Mouse (Mus musculus) heart, adult 2 months (tissue): ENCODE data around the gene Arhgap8. TPM values are rescaled to one million over a fixed set of nuclear protein-coding genes. Genes with fewer than 3 reads are reported as not detected.
"Not testable (repeated sequence)": the region's sequence is repeated elsewhere in the genome, so short reads cannot be mapped to it uniquely, and the experiment has no call there.

Source experiments
- DNase-seq, 2 experiments: peaks; one replicate each; pipeline ENCODE4 v3.0.0; 2021
- H3K27ac ChIP-seq: fragments of 200-600 bp; 2 replicates; pipeline ENCODE4 v1.8.1; 2022
- H3K27me3 ChIP-seq: fragments of 200-500 bp; 2 replicates; pipeline ENCODE4 v1.6.1; 2012; ENCODE audit warnings: mild to moderate bottlenecking, low read length, inconsistent platforms, mixed read lengths; ENCODE audit not compliant: control insufficient read depth, insufficient read depth
- H3K36me3 ChIP-seq: fragments of 200-500 bp; 2 replicates; pipeline ENCODE4 v1.6.1; 2012; ENCODE audit warnings: low read length, inconsistent platforms; ENCODE audit not compliant: control insufficient read depth, insufficient read depth
- H3K4me1 ChIP-seq: fragments of 200-500 bp; 2 replicates; pipeline ENCODE4 v1.6.1; 2011; ENCODE audit warnings: low read length; ENCODE audit not compliant: control insufficient read depth, insufficient read depth
- H3K4me3 ChIP-seq: fragments of 200-600 bp; 2 replicates; pipeline ENCODE4 v1.8.1; 2022
- H3K79me2 ChIP-seq: fragments of 200-500 bp; replicated peaks from 2 replicates; pipeline ENCODE4 v1.6.1; 2012; ENCODE audit warnings: mild to moderate bottlenecking, inconsistent platforms, low read length, moderate library complexity, mixed read lengths; ENCODE audit not compliant: control insufficient read depth, insufficient read depth
- H3K9ac ChIP-seq: fragments of 200-500 bp; 2 replicates; pipeline ENCODE4 v1.6.1; 2012; ENCODE audit warnings: low read depth, mild to moderate bottlenecking, control low read depth, inconsistent platforms, low read length, mixed read lengths
- CTCF ChIP-seq: fragments of 200-600 bp; IDR thresholded peaks from 2 replicates; pipeline ENCODE4 v1.8.1; 2022; ENCODE audit warnings: antibody characterized with exemption, mild to moderate bottlenecking, moderate library complexity
- EP300 ChIP-seq: fragments of 200-500 bp; IDR thresholded peaks from 2 replicates; pipeline ENCODE4 v1.6.1; 2011; ENCODE audit warnings: low read depth, low read length, control low read depth; ENCODE audit not compliant: insufficient read depth
- POLR2A ChIP-seq: fragments of 200-500 bp; IDR thresholded peaks from 2 replicates; pipeline ENCODE4 v1.6.1; 2011; ENCODE audit warnings: mild to moderate bottlenecking, low read depth, low read length, control low read depth; ENCODE audit not compliant: insufficient read depth
- WGBS: fragments of 180-500 bp; shearing (Covaris S2); methylation state at CpG from one replicate; pipeline ENCODE4 v1.1.7; 2018; 5-methylcytosine and 5-hydroxymethylcytosine counted together
- intact Hi-C: fragments of 180-260 bp; cut with DNase I; formaldehyde crosslinking; loops from one replicate; pipeline ENCODE4 v1.15.1; 2025
- polyA plus RNA-seq: library from polyadenylated mRNA; depleted of rRNA; stranded (reverse); fragments of >200 nt; gene quantifications from 2 replicates; pipeline ENCODE4 v1.2.3, GENCODE M21; 2012
- total RNA-seq, 2 experiments: library from RNA; stranded (reverse); gene quantifications; 2 replicates each; pipeline ENCODE4 v1.2.3; 2021

Gene Arhgap8
- total and polyA plus RNA-seq, 3 experiments = 0.70 to 1.9 (median 1.5) TPM

DNA sequence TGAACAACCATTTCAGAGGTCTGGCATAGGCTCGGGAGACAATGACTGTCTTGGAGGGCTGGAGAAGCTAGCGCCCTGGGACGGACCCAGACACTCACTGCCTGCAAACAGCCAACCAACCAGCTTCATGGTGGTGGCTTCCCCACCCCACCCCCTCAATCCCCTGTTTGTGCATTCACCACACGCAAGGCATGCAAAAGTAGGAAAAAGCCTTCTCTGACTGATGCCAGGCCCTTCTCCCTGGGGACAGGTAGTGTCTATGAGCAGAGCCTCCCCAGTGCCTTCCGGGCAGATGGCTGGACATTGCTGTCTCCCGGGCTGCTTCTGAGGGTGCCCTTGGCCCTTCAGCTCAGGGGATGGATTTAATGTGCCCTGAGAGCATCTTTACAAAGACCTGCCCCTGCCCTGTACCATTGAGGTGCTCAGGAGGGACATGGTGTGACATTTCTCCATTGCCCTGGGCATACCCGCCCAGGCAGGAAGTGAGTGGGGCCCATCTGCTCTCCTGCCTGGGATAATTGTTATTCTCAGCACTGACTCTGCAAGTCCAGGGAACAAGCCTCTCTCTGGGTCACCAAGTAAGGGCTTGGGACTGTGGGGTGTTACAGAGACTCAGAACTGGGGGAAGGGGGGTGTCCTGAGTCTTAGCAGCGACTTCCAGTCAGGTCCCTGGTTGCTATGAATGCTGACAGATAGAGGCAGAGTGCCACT, 43.0 kb downstream of the Arhgap8 start:
- H3K79me2 ChIP-seq = no peaks in the 10 kb centered on the region
- DNase-seq = no peak
- no peaks in the 10 kb centered on the region for H3K4me1 ChIP-seq
- H3K9ac ChIP-seq = no peak overlapping the region
- H3K4me3 ChIP-seq = no peak overlapping the region
- H3K36me3 ChIP-seq = no peaks in the 10 kb centered on the region
- TF ChIP-seq CTCF (no peak), POLR2A (no peak), EP300 (no peak)
- H3K27ac ChIP-seq = no peak overlapping the region
- no peaks in the 10 kb centered on the region for H3K27me3 ChIP-seq
- WGBS = 77% methylated on average over 8 of the region's 8 CpGs
- intact Hi-C loops = no loop called here

DNA sequence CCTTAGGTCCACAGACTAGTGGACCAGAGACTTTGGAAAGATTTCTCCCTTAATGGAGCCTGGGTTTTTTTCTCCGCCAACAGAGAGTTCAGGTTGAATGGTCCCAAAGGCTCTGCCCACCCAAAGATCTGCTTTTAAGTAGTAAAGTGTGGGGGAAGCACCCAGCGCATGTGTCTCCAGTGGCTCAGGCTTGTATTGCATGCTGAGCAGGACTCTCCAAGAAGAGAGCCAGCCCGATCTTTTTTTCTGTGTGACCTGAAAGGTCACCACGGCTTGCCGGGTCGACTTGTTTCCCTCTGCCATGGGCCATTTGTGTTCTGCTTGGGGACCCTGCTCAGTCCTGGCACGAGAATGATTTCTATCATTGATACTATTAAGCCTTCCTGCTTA, 43.6 kb downstream of the Arhgap8 start:
- no peak overlapping the region for H3K27ac ChIP-seq
- intact Hi-C loops = no loop called here
- 43% methylated on average over 7 of the region's 7 CpGs for WGBS

GRCm38 (mm10) chr15:84766621-84767020, 46.8 kb downstream of the Arhgap8 start:
- H3K36me3 ChIP-seq = no peaks in the 10 kb centered on the region
- DNase-seq = no peak
- intact Hi-C loops = no loop called here
- 42% methylated on average over 10 of the region's 10 CpGs for WGBS
- H3K27me3 ChIP-seq = no peaks in the 10 kb centered on the region
- TF ChIP-seq POLR2A = no peak
- no peak for TF ChIP-seq EP300
- TF ChIP-seq CTCF = no peak
- H3K4me1 ChIP-seq = no peaks in the 10 kb centered on the region
- no peak overlapping the region for H3K4me3 ChIP-seq
- H3K27ac ChIP-seq = no peak overlapping the region
- H3K9ac ChIP-seq = no peak overlapping the region
- no peaks in the 10 kb centered on the region for H3K79me2 ChIP-seq

More for the DNA sequence above, 43.6 kb downstream of the Arhgap8 start:
- Histone ChIP-seq H3K4me3 (no peak overlapping the region), H3K27me3 (no peaks in the 10 kb centered on the region), H3K9ac (no peak overlapping the region), H3K36me3 (no peaks in the 10 kb centered on the region), H3K4me1 (no peaks in the 10 kb centered on the region), H3K79me2 (no peaks in the 10 kb centered on the region)
- TF ChIP-seq EP300 (no peak), POLR2A (no peak), CTCF (no peak)
- DNase-seq = no peak

- H3K27ac ChIP-seq, H3K36me3 ChIP-seq, intact Hi-C loops, H3K9ac ChIP-seq, H3K4me3 ChIP-seq, DNase-seq, H3K79me2 ChIP-seq, H3K4me1 ChIP-seq, H3K27me3 ChIP-seq: not testable (repeated sequence)
- 80% methylated on average over 4 of the region's 4 CpGs for WGBS
Measured at GRCm38 (mm10) chr15:84768531-84768930, 48.7 kb downstream of the Arhgap8 start.

DNA sequence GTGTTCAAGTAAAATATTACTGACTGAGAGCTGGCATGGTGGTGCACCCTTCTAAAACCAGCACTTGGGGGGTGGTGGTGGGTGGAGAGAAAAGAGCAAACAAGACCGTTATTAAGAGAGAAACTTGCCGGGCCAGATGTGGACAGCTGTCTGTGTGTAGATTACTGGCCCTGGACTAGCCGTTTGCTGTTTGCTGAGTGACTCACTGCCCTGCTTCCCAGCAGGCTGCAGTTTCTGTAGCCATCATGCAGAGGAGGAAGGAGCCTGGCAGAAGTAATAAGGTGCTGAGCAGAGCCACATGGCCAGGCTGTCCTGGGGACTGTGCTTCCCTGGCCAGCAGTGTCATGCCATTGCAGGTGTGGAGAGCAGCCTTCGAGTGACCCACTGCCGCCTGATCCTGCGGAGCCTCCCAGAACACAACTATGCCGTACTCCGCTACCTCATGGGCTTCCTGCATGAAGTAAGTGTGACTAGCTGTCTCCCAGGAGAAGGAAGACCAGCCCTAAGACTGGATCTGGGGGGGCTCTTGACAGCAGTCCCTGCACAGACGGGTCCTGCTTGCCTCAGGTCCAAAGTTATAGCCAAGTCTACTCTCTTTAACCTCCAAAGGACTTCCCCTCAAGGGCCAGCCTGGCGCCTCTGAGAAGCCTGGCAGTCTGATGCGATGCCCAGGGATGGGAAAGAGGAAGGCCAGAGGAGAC, 49.9 kb downstream of the Arhgap8 start:
- H3K27me3 ChIP-seq = no peaks in the 10 kb centered on the region
- DNase-seq = peak; percentile 54 to 56
- H3K36me3 ChIP-seq = no peaks in the 10 kb centered on the region
- H3K79me2 ChIP-seq = no peaks in the 10 kb centered on the region
- H3K4me1 ChIP-seq = no peaks in the 10 kb centered on the region
- no peak overlapping the region for H3K27ac ChIP-seq
- intact Hi-C loops = no loop called here
- H3K4me3 ChIP-seq = no peak overlapping the region
- no peak for TF ChIP-seq EP300
- no peak for TF ChIP-seq CTCF
- no peak for TF ChIP-seq POLR2A
- 59% methylated on average over 11 of the region's 11 CpGs for WGBS
- H3K9ac ChIP-seq = no peak overlapping the region

- no peak for TF ChIP-seq EP300
- peak; percentile 64 for TF ChIP-seq CTCF
- no peak for TF ChIP-seq POLR2A
- no peak overlapping the region for H3K4me3 ChIP-seq
- H3K9ac ChIP-seq = no peak overlapping the region
- H3K36me3 ChIP-seq = no peaks in the 10 kb centered on the region
- no peaks in the 10 kb centered on the region for H3K79me2 ChIP-seq
- no peak overlapping the region for H3K27ac ChIP-seq
- intact Hi-C loops = loop anchor here (2.0 kb wide), 1 partner anchor 118 kb away; no protein-coding TSS in a partner anchor
- no peak for DNase-seq
- no peaks in the 10 kb centered on the region for H3K27me3 ChIP-seq
- no peaks in the 10 kb centered on the region for H3K4me1 ChIP-seq
- 75% methylated on average over 21 of the region's 21 CpGs for WGBS
Measured at GRCm38 (mm10) chr15:84772191-84773111, 52.6 kb downstream of the Arhgap8 start.
